Mouse (Mus musculus) lung, embryonic 14.5 days (tissue): Measurements from ENCODE around the gene Prickle4. TPM values are rescaled to one million over a fixed set of nuclear protein-coding genes. Genes with fewer than 3 reads are reported as not detected.
"Not testable (repeated sequence)": the region's sequence is repeated elsewhere in the genome, so short reads cannot be mapped to it uniquely, and the experiment has no call there.

ENCODE experiments used
- ATAC-seq: fragments of 200-750 bp; cut with Nextera tagmentation; 2 replicates; pipeline ENCODE4 v1.8.0; 2017; ENCODE audit warnings: mild to moderate bottlenecking, moderate TSS enrichment, moderate library complexity; ENCODE audit not compliant: insufficient read depth
- DNase-seq: peaks from one replicate; pipeline ENCODE4 v3.0.0-alpha.2; 2015
- H3K27ac ChIP-seq: fragments of 300-500 bp; sonication (generic); 2 replicates; pipeline ENCODE4 v1.5.1; 2014; ENCODE audit warnings: low read depth, mild to moderate bottlenecking, moderate library complexity
- H3K27me3 ChIP-seq: fragments of 300-500 bp; sonication (generic); 2 replicates; pipeline ENCODE4 v1.6.1; 2014; ENCODE audit warnings: low read length, control low read depth; ENCODE audit not compliant: insufficient read depth
- H3K36me3 ChIP-seq: fragments of 300-500 bp; sonication (generic); 2 replicates; pipeline ENCODE4 v1.6.1; 2014; ENCODE audit warnings: control low read depth; ENCODE audit not compliant: insufficient read depth
- H3K4me1 ChIP-seq: fragments of 300-500 bp; sonication (generic); 2 replicates; pipeline ENCODE4 v1.6.1; 2014; ENCODE audit warnings: antibody characterized with exemption, control low read depth; ENCODE audit not compliant: insufficient read depth
- H3K4me2 ChIP-seq: fragments of 300-500 bp; sonication (generic); 2 replicates; pipeline ENCODE4 v1.6.1; 2014; ENCODE audit warnings: mild to moderate bottlenecking
- H3K4me3 ChIP-seq: fragments of 300-500 bp; sonication (generic); 2 replicates; pipeline ENCODE4 v1.5.1; 2014; ENCODE audit warnings: low read depth, low read length
- H3K9ac ChIP-seq: fragments of 300-500 bp; sonication (generic); 2 replicates; pipeline ENCODE4 v1.6.1; 2014
- H3K9me3 ChIP-seq: fragments of 300-500 bp; sonication (generic); 2 replicates; pipeline ENCODE4 v1.6.1; 2016; ENCODE audit warnings: low read depth, low read length, control low read depth
- CTCF ChIP-seq: IDR thresholded peaks from 2 replicates; pipeline ENCODE4 v1.5.1; 2016; ENCODE audit warnings: antibody characterized with exemption, low read depth
- WGBS: fragments of 180-500 bp; shearing (Covaris S2); extraction: QIAGEN DNeasy Blood & Tissue Kit; methylation state at CpG from one replicate; pipeline ENCODE4 v1.1.7; 2014; 5-methylcytosine and 5-hydroxymethylcytosine counted together
- polyA plus RNA-seq: library from polyadenylated mRNA; unstranded; fragments of >200 nt; fragmentation: Nextera tagmentation; extraction: Ambion mirVana; gene quantifications from 2 replicates; pipeline ENCODE4 v1.2.1, GENCODE M21; 2014

The Prickle4 gene
- polyA plus RNA-seq, 1 experiment from 2014 or later: not detected

DNA sequence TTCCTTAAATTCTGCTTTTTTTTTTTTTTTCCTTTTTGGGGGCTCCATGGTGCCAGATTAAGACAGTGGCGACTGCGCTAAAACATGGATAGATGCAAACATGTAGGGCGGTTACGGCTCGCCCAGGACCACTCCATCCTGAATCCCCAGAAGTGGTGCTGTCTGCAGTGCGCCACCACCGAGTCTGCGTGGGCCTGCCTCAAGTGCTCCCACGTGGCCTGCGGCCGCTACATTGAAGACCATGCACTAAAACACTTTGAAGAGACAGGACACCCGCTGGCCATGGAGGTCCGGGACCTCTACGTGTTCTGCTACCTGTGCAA is 22.6 kb downstream of the Prickle4 start:
- Histone ChIP-seq H3K9me3 (no peaks in the 10 kb centered on the region), H3K27me3 (no peaks in the 10 kb centered on the region), H3K36me3 (0 out of 2 replicates have a peak, but pooled peaks cover 6% of the 10 kb centered on the region), H3K4me1 (peaks cover 3% of the 10 kb centered on the region; the same call in 1 of the 2 replicates), H3K4me2 (peak overlapping the region; percentile 89), H3K27ac (no peak overlapping the region), H3K4me3 (peak overlapping the region; percentile 37), H3K9ac (peak overlapping the region; percentile 50)
- TF ChIP-seq CTCF: no peak
- ATAC-seq: peak; percentile 60
- peak; percentile 28 for DNase-seq
- 14% methylated on average over 14 of the region's 14 CpGs for WGBS

DNA sequence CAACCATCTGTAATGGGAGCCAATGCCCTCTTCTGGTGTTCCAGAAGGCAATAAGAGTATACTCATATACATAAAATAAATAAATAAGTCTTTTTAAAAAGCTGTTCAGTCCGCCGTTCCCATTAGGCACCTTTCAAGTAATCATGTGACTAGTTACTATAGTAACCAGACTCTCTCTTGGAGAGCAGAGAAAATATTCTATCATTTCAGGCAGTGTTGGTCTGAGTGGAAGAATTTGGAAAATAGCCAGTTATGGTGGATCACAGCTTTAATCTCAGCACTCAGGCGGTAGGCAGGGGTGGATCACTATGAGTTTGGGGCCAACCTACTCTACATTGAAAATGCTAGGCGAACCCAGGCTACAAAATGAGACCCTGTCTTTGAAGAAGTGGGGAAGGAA is 25.4 kb downstream of the Prickle4 start:
- H3K4me2 ChIP-seq: no peak overlapping the region
- peaks cover 3% of the 10 kb centered on the region; the same call in 1 of the 2 replicates for H3K4me1 ChIP-seq
- H3K9ac ChIP-seq: no peak overlapping the region
- WGBS: 45% methylated on average over 4 of the region's 4 CpGs
- no peak overlapping the region for H3K27ac ChIP-seq
- peak; percentile 53 for DNase-seq
- no peaks in the 10 kb centered on the region for H3K27me3 ChIP-seq
- no peak for TF ChIP-seq CTCF
- H3K9me3 ChIP-seq: no peaks in the 10 kb centered on the region
- no peak for ATAC-seq
- no peaks in the 10 kb centered on the region for H3K36me3 ChIP-seq
- no peak overlapping the region for H3K4me3 ChIP-seq

DNA sequence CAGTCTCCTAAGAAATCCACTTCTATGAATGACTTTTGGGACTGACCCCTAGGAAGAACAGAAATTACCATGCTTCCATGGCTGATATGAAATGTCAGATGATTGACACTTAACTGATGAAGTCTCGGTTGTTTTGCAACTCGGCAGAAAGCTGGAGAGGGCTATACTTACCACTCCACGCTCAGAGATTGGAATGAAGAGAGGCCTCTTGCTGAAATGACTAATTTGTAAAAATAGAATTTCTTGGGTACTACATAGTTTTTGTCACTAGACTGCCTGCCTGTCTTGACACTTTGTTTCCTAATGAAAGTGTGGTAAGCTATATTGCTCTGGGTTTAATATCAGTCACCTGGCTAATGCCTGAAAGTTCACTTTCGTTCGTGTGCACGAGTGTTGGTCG is 30.1 kb downstream of the Prickle4 start:
- Histone ChIP-seq H3K4me2 (no peak overlapping the region), H3K4me1 (no peaks in the 10 kb centered on the region), H3K4me3 (no peak overlapping the region), H3K9ac (no peak overlapping the region), H3K27ac (no peak overlapping the region), H3K36me3 (no peaks in the 10 kb centered on the region), H3K27me3 (no peaks in the 10 kb centered on the region), H3K9me3 (no peaks in the 10 kb centered on the region)
- ATAC-seq (no peak), DNase-seq (no peak)
- no peak for TF ChIP-seq CTCF
- 82% methylated on average over 7 of the region's 7 CpGs for WGBS

DNA sequence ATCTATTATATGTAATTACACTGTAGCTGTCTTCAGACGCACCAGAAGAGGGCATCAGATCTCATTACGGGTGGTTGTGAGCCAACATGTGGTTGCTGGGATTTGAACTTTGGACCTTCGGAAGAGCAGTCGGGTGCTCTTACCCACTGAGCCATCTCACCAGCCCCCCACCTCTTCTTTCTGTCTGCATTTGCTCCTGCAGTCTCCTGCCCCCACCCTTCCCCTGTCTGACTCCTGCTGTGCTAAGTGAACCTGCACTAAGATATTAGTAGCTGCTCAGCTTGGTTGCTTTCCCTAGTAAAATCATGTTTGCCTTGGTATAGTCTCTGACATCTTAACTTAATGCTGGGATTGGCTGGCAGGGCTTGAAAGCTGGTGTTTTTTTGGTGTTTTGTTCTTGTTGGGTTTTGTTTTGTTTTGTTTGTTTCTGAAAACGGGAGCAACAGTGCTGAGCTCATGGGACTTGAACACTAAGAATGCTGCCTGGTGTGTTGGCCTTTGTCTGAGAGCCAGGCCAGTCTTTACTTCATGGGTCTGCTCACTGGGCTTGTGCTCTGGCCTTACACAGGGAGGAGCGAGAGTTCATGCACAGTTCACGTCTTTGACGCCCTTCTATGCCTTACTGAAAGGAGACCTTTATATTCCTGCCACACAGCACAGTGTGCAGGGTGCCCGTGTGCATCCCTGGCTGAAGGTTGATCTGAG is 31.4 kb downstream of the Prickle4 start:
- no peak overlapping the region for H3K4me3 ChIP-seq

DNA sequence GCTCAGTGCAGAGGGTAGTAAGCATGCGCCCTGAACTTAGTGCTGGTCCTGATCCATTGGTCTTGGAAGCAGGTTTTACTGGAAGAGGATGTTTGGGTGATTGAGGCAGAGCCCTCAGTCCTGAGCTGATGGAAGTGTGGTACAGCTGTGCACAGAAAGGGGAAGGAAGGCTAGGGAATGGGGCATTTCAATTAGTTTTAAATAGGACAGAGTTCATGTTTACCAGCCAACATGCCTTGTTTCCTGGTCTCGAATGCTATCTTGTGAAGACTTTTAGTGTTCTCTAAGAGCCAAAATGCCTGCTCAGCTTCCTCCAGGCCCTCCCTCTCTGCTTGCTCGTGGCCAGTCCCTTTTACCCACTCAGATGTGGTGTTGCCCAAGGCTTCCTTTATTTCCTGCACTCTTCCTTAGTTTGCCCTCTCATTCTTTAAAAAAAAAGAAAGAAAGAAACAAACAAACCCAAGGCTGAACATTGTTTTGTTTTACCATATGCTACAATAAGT is 35.7 kb downstream of the Prickle4 start:
- H3K9me3 ChIP-seq: no peaks in the 10 kb centered on the region
- DNase-seq (no peak), ATAC-seq (no peak)
- no peaks in the 10 kb centered on the region for H3K27me3 ChIP-seq
- H3K4me3 ChIP-seq: no peak overlapping the region
- no peak overlapping the region for H3K27ac ChIP-seq
- WGBS: 81% methylated on average over 3 of the region's 3 CpGs
- H3K4me1 ChIP-seq: no peaks in the 10 kb centered on the region
- no peak overlapping the region for H3K9ac ChIP-seq
- TF ChIP-seq CTCF: no peak
- no peak overlapping the region for H3K4me2 ChIP-seq
- no peaks in the 10 kb centered on the region for H3K36me3 ChIP-seq

More for the DNA sequence above, 31.4 kb downstream of the Prickle4 start:
- H3K36me3 ChIP-seq: no peaks in the 10 kb centered on the region
- H3K9me3 ChIP-seq: no peaks in the 10 kb centered on the region
- H3K27me3 ChIP-seq: no peaks in the 10 kb centered on the region
- no peak for TF ChIP-seq CTCF
- no peaks in the 10 kb centered on the region for H3K4me1 ChIP-seq
- no peak for DNase-seq
- H3K27ac ChIP-seq: no peak overlapping the region
- no peak overlapping the region for H3K9ac ChIP-seq
- H3K4me2 ChIP-seq: no peak overlapping the region
- ATAC-seq: no peak
- WGBS: 58% methylated on average over 9 of the region's 9 CpGs

DNA sequence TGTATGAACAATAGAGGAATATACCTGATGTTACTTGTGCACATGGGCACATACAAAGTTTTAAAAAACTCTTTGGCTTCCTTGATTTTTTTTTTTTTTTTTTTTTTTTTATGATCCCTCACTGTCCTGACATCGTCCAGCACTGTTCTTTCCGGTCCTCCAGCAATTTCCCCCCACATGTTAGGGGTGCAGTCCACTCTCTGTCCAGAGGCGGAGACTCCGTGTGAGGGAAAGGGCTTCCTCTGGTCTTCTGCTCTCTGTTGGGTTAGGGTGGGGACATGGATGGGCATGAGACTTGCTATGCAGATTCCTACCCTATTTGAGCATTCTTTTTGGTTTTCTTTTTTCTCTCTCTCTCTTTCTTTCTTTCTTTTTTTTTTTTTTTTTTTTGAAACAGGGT is 36.6 kb downstream of the Prickle4 start:
- H3K27me3 ChIP-seq: no peaks in the 10 kb centered on the region
- 0 out of 2 replicates have a peak, but pooled peaks have one; percentile 14 for TF ChIP-seq CTCF
- H3K4me3 ChIP-seq: no peak overlapping the region
- no peak overlapping the region for H3K27ac ChIP-seq
- no peak for DNase-seq
- 81% methylated on average over 4 of the region's 4 CpGs for WGBS
- H3K4me2 ChIP-seq: no peak overlapping the region
- H3K9me3 ChIP-seq: no peaks in the 10 kb centered on the region
- no peaks in the 10 kb centered on the region for H3K4me1 ChIP-seq
- no peak for ATAC-seq
- 0 out of 2 replicates have a peak, but pooled peaks cover 4% of the 10 kb centered on the region for H3K36me3 ChIP-seq
- no peak overlapping the region for H3K9ac ChIP-seq

DNA sequence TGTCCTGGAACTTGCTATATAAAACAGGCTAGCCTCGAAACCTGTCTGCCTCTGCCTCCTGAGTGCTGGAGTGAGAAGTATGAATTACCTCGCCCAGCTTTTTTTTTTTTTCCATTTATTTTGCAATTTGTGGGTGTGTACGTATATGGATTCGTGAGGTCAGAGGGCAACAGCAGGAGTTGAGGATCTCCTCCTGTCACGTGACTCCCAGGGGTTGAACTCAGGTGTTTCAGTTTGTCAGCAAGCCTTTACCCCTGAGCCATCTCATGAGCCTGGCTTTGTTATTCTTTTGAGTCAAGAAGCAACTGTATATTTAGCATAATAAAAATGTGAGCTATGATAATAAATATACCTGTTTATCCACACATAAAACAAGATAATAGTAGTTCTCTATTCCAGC is 38.8 kb downstream of the Prickle4 start:
- no peak for DNase-seq
- H3K9me3 ChIP-seq: no peaks in the 10 kb centered on the region
- no peak overlapping the region for H3K4me2 ChIP-seq
- no peak overlapping the region for H3K9ac ChIP-seq
- no peak overlapping the region for H3K27ac ChIP-seq
- no peaks in the 10 kb centered on the region for H3K4me1 ChIP-seq
- WGBS: 72% methylated on average over 5 of the region's 5 CpGs
- H3K36me3 ChIP-seq: 0 out of 2 replicates have a peak, but pooled peaks cover 4% of the 10 kb centered on the region
- no peaks in the 10 kb centered on the region for H3K27me3 ChIP-seq
- ATAC-seq: no peak
- H3K4me3 ChIP-seq: no peak overlapping the region
- TF ChIP-seq CTCF: no peak

DNA sequence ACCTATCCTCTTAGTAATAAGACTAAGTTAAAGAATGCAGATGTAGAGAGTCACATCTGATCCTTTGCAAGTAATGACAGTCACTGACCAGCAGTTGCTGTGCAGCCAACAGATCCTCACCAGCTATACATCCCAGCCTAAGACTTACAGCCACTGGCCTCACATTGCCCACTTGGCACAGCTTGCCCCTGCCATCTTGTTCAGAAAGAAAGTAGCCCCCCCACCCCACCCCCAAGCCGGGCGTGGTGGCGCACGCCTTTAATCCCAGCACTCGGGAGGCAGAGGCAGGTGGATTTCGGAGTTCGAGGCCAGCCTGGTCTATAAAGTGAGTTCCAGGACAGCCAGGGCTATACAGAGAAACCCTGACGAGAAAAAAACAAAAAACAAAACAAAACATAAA is 40.2 kb downstream of the Prickle4 start:
- DNase-seq, H3K4me1 ChIP-seq, H3K27ac ChIP-seq, H3K4me2 ChIP-seq, H3K9ac ChIP-seq, H3K36me3 ChIP-seq, H3K4me3 ChIP-seq, H3K27me3 ChIP-seq, H3K9me3 ChIP-seq, ATAC-seq: not testable (repeated sequence)
- WGBS: 92% methylated on average over 8 of the region's 8 CpGs
